Mouse (Mus musculus) liver, embryonic 16.5 days (tissue): ENCODE measurements around the gene Wdr43. TPM values are rescaled to one million over a fixed set of nuclear protein-coding genes. Genes with fewer than 3 reads are reported as not detected.
"Not testable (repeated sequence)": the region's sequence is repeated elsewhere in the genome, so short reads cannot be mapped to it uniquely, and the experiment has no call there.

Experiments used
- ATAC-seq: fragments of 200-750 bp; cut with Nextera tagmentation; 2 replicates; pipeline ENCODE4 v1.8.0; 2017; ENCODE audit warnings: low read depth, mild to moderate bottlenecking, moderate number of reproducible peaks, moderate library complexity
- H3K27ac ChIP-seq: fragments of 300-500 bp; sonication (generic); 2 replicates; pipeline ENCODE4 v1.5.1; 2014; ENCODE audit warnings: mild to moderate bottlenecking, low read length
- H3K27me3 ChIP-seq: fragments of 300-500 bp; sonication (generic); 2 replicates; pipeline ENCODE4 v1.6.1; 2014; ENCODE audit warnings: low read depth, low read length, mixed read lengths; ENCODE audit not compliant: control insufficient read depth, insufficient read depth
- H3K36me3 ChIP-seq: fragments of 300-500 bp; sonication (generic); 2 replicates; pipeline ENCODE4 v1.6.1; 2014; ENCODE audit warnings: mild to moderate bottlenecking; ENCODE audit not compliant: control insufficient read depth, insufficient read depth
- H3K4me1 ChIP-seq: fragments of 300-500 bp; sonication (generic); 2 replicates; pipeline ENCODE4 v1.6.1; 2014; ENCODE audit warnings: low read depth, low read length, mixed read lengths; ENCODE audit not compliant: control insufficient read depth
- H3K4me2 ChIP-seq: fragments of 300-500 bp; sonication (generic); 2 replicates; pipeline ENCODE4 v1.6.1; 2014; ENCODE audit warnings: low read depth, low read length, mixed read lengths
- H3K4me3 ChIP-seq: fragments of 300-500 bp; sonication (generic); 2 replicates; pipeline ENCODE4 v1.5.1; 2014; ENCODE audit warnings: low read depth, mild to moderate bottlenecking, low read length
- H3K9ac ChIP-seq: fragments of 300-500 bp; sonication (generic); 2 replicates; pipeline ENCODE4 v1.6.1; 2014; ENCODE audit warnings: low read depth, low read length
- H3K9me3 ChIP-seq: fragments of 300-500 bp; sonication (generic); replicated peaks from 2 replicates; pipeline ENCODE4 v1.6.1; 2016; ENCODE audit warnings: low read length; ENCODE audit not compliant: control insufficient read depth
- WGBS: fragments of 180-500 bp; shearing (Covaris S2); extraction: QIAGEN DNeasy Blood & Tissue Kit; methylation state at CpG from one replicate; pipeline ENCODE4 v1.1.7; 2014; ENCODE audit not compliant: insufficient replicate concordance; 5-methylcytosine and 5-hydroxymethylcytosine counted together
- polyA plus RNA-seq: library from polyadenylated mRNA; unstranded; fragments of >200 nt; fragmentation: Nextera tagmentation; extraction: Ambion mirVana; gene quantifications from 2 replicates; pipeline ENCODE4 v1.2.1, GENCODE M21; 2015

Gene Wdr43
- polyA plus RNA-seq, 1 experiment from 2014 or later = 26.6 TPM

DNA sequence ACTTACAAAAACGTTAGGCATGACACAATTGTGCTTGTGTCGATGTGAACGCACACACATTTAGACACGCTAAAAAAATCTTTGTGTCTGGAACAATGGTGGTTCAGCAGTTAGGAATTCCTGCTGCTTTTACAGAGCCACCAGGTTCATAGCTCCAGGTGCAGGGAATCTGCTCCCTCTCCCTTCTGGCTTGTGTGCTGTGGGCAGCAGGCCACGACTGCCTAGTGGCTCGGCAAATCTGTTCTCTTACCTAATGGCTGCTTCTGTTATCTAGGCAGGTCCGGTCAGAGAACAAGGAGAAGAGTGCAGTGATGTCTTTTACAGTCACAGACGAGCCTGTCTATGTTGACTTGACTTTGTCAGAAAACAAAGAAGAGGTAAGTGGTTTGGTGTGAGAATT, 17.7 kb downstream of the Wdr43 start:
- Histone ChIP-seq H3K36me3 (peaks cover 33% of the 10 kb centered on the region), H3K4me3 (no peak overlapping the region), H3K27ac (no peak overlapping the region), H3K4me1 (no peaks in the 10 kb centered on the region), H3K4me2 (no peak overlapping the region), H3K9ac (no peak overlapping the region), H3K27me3 (no peaks in the 10 kb centered on the region), H3K9me3 (no peaks in the 10 kb centered on the region)
- WGBS = 66% methylated on average over 8 of the region's 8 CpGs
- ATAC-seq = no peak

- H3K27ac ChIP-seq = no peak overlapping the region
- H3K4me3 ChIP-seq = no peak overlapping the region
- ATAC-seq = no peak
- WGBS = 78% methylated on average over 8 of the region's 8 CpGs
- no peaks in the 10 kb centered on the region for H3K27me3 ChIP-seq
- H3K9me3 ChIP-seq = no peaks in the 10 kb centered on the region
- H3K4me1 ChIP-seq = no peaks in the 10 kb centered on the region
- no peak overlapping the region for H3K4me2 ChIP-seq
- no peak overlapping the region for H3K9ac ChIP-seq
- peaks cover 38% of the 10 kb centered on the region for H3K36me3 ChIP-seq
Observed at GRCm38 (mm10) chr17:71636786-71637185, 21.1 kb downstream of the Wdr43 start.

GRCm38 (mm10) chr17:71637750-71638265, 22.1 kb downstream of the Wdr43 start:
- WGBS = 65% methylated on average over 4 of the region's 4 CpGs
- Histone ChIP-seq H3K4me3 (no peak overlapping the region), H3K4me1 (no peaks in the 10 kb centered on the region), H3K9me3 (no peaks in the 10 kb centered on the region), H3K27me3 (no peaks in the 10 kb centered on the region), H3K27ac (no peak overlapping the region), H3K9ac (no peak overlapping the region), H3K4me2 (no peak overlapping the region), H3K36me3 (peaks cover 40% of the 10 kb centered on the region)
- no peak for ATAC-seq

GRCm38 (mm10) chr17:71639056-71639455, 23.4 kb downstream of the Wdr43 start:
- not testable (repeated sequence) for H3K4me2 ChIP-seq, H3K4me3 ChIP-seq, H3K9ac ChIP-seq, H3K27ac ChIP-seq, ATAC-seq, H3K9me3 ChIP-seq, H3K4me1 ChIP-seq, H3K27me3 ChIP-seq
- 68% methylated on average over 5 of the region's 5 CpGs for WGBS
- peaks cover 33% of the 10 kb centered on the region for H3K36me3 ChIP-seq

- H3K36me3 ChIP-seq = peaks cover 24% of the 10 kb centered on the region
- ATAC-seq = no peak
Observed at GRCm38 (mm10) chr17:71640421-71641085, 24.9 kb downstream of the Wdr43 start.

GRCm38 (mm10) chr17:71642190-71642589, 26.5 kb downstream of the Wdr43 start:
- H3K4me1 ChIP-seq = no peaks in the 10 kb centered on the region
- no peak overlapping the region for H3K4me2 ChIP-seq
- 71% methylated on average over 3 of the region's 3 CpGs for WGBS
- no peak overlapping the region for H3K4me3 ChIP-seq
- H3K9me3 ChIP-seq = no peaks in the 10 kb centered on the region
- peaks cover 20% of the 10 kb centered on the region for H3K36me3 ChIP-seq
- ATAC-seq = no peak
- no peak overlapping the region for H3K9ac ChIP-seq
- H3K27ac ChIP-seq = no peak overlapping the region
- no peaks in the 10 kb centered on the region for H3K27me3 ChIP-seq

More at GRCm38 (mm10) chr17:71640421-71641085, 24.9 kb downstream of the Wdr43 start:
- no peak overlapping the region for H3K27ac ChIP-seq
- H3K9me3 ChIP-seq = no peaks in the 10 kb centered on the region
- no peaks in the 10 kb centered on the region for H3K4me1 ChIP-seq
- no peak overlapping the region for H3K4me3 ChIP-seq
- H3K4me2 ChIP-seq = no peak overlapping the region
- no peak overlapping the region for H3K9ac ChIP-seq
- 75% methylated on average over 9 of the region's 9 CpGs for WGBS
- H3K27me3 ChIP-seq = no peaks in the 10 kb centered on the region

- H3K9ac ChIP-seq = no peak overlapping the region
- no peak overlapping the region for H3K4me2 ChIP-seq
- peaks cover 35% of the 10 kb centered on the region for H3K36me3 ChIP-seq
- H3K27ac ChIP-seq = no peak overlapping the region
- H3K4me3 ChIP-seq = no peak overlapping the region
- ATAC-seq = no peak
- H3K27me3 ChIP-seq = no peaks in the 10 kb centered on the region
- 86% methylated on average over 9 of the region's 9 CpGs for WGBS
- no peaks in the 10 kb centered on the region for H3K4me1 ChIP-seq
- H3K9me3 ChIP-seq = no peaks in the 10 kb centered on the region
Observed at GRCm38 (mm10) chr17:71650011-71650410, 34.3 kb downstream of the Wdr43 start.

DNA sequence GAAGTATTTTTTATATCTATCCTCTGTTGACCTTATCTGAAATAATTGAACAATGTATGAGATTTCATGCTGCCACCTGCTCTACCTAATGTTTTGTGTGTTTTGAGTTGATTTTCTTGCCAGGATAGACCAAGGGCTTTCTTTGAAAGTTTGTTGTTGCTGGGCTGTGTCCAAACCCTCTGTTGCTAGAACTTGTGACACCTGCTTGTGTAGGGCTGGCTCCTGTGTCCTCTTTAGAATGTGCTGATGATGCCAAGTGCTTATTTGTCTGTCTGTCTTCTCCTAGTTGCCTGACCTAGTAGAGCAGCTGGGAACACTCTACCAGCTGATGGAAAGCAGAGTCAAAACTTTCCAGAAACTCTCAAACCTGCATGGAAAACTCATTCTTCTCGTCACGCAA, 36.8 kb downstream of the Wdr43 start:
- Histone ChIP-seq H3K4me2 (no peak overlapping the region), H3K36me3 (peaks cover 37% of the 10 kb centered on the region), H3K9me3 (no peaks in the 10 kb centered on the region), H3K27ac (no peak overlapping the region), H3K9ac (no peak overlapping the region), H3K4me3 (no peak overlapping the region), H3K4me1 (no peaks in the 10 kb centered on the region), H3K27me3 (no peaks in the 10 kb centered on the region)
- 67% methylated on average over 2 of the region's 2 CpGs for WGBS
- ATAC-seq = no peak

DNA sequence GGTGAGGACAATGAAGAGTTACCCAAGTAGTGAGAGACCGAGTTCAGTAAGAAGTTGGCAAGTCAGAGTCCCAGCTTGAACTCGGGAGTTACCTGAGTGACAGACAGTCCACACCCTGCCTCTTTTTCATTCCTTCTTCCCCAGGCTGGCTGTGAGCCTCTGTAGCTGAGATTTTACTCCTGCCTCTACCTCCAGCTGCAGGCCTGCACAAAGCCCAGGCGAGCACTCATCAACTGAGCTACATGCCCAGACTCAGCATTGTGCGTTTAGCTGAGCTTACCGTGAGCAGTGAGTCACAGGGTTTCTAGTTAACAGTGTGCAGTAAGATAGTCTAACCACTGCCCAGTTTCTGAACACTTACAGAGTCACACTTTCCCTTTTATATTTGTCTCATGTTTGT, 37.2 kb downstream of the Wdr43 start:
- H3K9me3 ChIP-seq = no peaks in the 10 kb centered on the region
- peaks cover 38% of the 10 kb centered on the region for H3K36me3 ChIP-seq
- ATAC-seq = no peak
- H3K4me1 ChIP-seq = no peaks in the 10 kb centered on the region
- no peak overlapping the region for H3K27ac ChIP-seq
- no peak overlapping the region for H3K4me3 ChIP-seq
- H3K4me2 ChIP-seq = no peak overlapping the region
- 76% methylated on average over 5 of the region's 5 CpGs for WGBS
- H3K9ac ChIP-seq = no peak overlapping the region
- no peaks in the 10 kb centered on the region for H3K27me3 ChIP-seq
